Mouse (Mus musculus) brain, embryonic 14.5 days (tissue): ENCODE measurements around the gene Gtf2a1.

ENCODE experiments used
- CTCF ChIP-seq: fragments of 200-500 bp; IDR thresholded peaks from 2 replicates; pipeline ENCODE4 v1.5.1; 2012; ENCODE audit warnings: inconsistent platforms, mild to moderate bottlenecking, moderate library complexity, borderline replicate concordance; ENCODE audit not compliant: insufficient read depth, insufficient read length; ENCODE audit errors: extremely low read depth
- POLR2A ChIP-seq: fragments of 200-500 bp; IDR thresholded peaks from 2 replicates; pipeline ENCODE4 v1.6.1; 2012; ENCODE audit warnings: mild to moderate bottlenecking, inconsistent platforms, borderline replicate concordance; ENCODE audit not compliant: poor library complexity, insufficient read depth, insufficient read length, severe bottlenecking; ENCODE audit errors: extremely low read depth

DNA sequence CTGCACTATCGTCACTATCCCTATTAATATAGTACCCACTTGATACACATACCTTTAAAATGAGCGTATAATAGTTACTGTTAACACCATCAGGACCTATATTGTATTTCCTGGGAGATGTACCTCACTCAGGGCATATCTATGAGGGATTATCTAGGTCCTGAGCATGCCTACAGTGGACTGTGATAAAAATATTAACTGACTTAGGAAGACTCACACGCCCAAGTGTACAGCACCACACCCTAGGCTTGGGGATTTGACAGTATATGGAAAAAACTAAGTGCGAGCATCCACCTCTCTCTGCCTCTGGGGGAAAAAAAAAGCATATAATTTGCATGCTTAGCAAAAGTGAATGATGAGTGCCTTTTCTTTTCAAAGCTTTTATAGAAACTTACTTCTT, 23.1 kb downstream of the Gtf2a1 start:
- TF ChIP-seq POLR2A, result no peak
- TF ChIP-seq CTCF, result no peak
